Mouse (Mus musculus): ENCODE results near the gene Slc38a2.

The Slc38a2 gene

GRCm38 (mm10) chr15:96695455-96696421 lies 3.8 kb downstream of the Slc38a2 start:
- DNase-seq (ENCODE audit: low spot score) = no peak

DNA sequence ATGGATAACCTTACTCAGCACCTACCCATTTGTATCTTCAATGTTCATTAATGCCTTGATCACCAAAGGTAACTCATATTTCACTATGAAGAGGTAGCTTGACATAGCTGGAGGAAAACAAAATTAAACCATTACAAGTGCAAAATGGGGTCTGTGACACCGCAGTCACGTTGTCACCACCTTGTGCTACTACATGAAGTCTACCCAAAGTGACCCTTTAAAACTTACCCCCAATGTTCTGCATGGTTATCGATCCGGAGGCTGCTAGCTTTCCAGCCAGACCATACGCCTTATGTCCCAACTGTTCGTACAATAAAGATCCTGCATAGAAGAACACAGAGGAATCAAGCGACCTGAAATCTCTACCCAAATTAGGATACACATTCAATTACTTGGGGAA lies 4.5 kb downstream of the Slc38a2 start:
- DNase-seq (ENCODE audit: low spot score) = no peak

DNA sequence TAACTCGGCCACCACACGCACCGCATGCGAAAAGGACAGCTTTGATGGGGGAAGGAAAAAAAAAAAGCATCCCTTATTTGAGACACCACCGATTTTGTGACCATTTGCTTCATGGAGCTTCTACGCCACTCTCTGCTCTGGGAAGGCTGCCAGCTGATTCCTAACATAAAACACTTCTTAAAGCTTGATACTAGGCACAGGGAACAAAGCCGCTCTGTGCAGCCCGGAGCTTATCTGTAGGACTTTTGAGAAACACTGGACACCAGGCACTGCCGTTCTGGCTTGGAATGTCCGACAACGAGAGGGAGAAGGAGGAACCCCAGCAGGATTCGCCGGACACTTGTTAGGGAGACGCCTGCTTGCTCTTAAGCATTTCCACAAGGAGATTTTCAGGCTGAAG lies 5.8 kb downstream of the Slc38a2 start:
- DNase-seq (ENCODE audit: low spot score) = no peak

- no peak for DNase-seq (ENCODE audit: low spot score)
Measured at GRCm38 (mm10) chr15:96692401-96692800, 7.1 kb downstream of the Slc38a2 start.

DNA sequence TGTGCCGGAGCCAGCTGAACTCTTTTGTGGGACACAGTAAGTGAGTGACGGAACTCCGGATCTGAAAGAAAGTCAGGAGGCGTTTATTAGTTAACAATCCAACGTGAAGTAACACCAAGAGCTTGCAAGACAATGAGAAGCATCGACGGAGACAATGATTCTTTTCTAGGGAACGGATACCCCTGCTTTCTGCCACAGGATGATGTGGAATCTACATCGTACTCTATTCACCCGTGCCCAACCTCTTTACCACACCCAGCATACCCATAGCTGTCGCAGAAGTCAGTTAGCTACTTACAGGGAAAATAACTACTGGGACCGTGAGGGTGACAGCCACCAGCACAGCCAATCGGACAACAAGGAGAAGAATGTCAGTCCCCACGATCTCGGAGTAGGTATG lies 8.1 kb downstream of the Slc38a2 start:
- no peak for DNase-seq (ENCODE audit: low spot score)

DNA sequence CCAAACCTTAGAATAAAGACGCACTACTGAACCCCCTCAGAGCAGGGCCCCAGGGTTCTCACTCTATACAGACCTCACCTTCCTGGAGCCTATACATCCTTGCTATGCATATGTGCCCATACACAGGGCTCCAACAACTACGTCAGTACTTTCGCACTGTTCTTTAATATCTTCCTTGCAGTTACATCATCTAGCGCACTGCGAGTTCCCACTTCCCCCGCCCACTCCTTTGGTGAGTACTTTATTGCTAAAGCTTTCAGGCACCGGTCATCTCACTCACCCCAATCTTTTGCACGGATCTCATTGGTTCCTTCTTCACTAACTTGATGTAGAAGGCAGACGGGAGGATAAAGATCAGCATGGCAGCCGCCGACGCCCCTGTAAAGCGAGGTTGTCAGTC lies 8.7 kb downstream of the Slc38a2 start:
- DNase-seq (ENCODE audit: low spot score) = no peak

- DNase-seq (ENCODE audit: low spot score) = no peak
Measured at GRCm38 (mm10) chr15:96689919-96690318, 9.6 kb downstream of the Slc38a2 start.

DNA sequence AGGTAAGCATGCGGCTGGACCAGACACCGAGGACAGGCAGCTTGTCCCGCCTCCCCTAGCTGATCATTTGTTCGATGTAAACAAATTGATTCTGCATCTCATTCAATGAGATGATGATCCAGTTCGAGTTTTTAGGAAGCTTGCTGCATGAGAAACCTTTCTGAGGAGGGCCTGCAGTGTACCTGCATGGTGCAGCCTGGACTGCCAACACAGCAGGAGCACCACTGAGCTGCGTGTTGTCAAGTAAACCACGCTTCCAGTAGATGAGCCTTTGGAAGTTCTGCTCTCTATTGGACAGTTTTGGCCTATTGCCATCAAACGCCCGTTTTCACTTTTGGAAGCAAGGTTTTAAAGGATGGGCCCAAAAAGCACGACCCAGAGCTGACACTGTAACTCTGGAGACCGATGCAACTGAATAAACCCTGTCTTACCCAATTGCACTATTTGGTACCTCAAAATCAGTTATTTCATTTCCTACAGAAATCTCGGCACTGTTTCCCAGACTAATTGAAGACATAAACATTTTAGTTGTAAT lies 10.7 kb downstream of the Slc38a2 start:
- DNase-seq (ENCODE audit: low spot score) = no peak

DNA sequence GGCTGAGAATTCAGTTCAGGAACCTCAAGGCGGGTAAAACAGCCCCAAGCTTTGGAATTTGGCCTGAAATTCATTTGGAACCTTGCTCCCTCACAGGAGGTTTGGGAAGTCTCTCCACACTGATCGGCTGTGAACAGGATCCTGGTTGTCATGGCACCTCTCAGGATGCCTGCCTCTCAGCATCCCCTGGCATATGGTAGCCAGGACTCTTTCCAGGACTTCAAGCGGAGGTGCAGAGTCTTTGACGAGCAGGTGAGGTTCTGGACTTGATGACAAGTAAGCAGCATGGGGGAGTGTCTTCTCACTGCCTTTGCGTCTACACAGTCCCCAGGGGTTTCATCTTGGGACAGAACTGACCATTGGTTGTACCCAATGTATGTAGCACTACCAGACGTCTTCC lies 11.5 kb downstream of the Slc38a2 start:
- no peak for DNase-seq (ENCODE audit: low spot score)

DNA sequence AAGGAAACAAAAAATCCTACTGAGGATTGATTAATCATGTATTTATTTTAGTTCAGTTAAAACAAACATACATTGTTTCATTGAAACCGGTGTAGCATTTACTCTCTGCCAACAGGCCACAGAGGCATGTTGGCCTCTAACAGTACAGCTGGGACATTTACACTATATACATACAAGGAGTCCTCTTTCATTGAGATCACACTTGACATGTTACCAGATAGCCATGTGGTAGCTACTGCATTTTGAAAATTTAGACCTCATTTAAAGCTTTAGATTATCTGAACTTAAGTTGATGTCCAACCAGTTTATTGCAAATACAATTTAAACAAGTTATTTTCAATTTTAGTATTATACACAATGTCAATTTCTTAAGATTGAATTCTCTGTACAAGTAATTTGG lies 12.2 kb downstream of the Slc38a2 start:
- no peak for DNase-seq (ENCODE audit: low spot score)

DNA sequence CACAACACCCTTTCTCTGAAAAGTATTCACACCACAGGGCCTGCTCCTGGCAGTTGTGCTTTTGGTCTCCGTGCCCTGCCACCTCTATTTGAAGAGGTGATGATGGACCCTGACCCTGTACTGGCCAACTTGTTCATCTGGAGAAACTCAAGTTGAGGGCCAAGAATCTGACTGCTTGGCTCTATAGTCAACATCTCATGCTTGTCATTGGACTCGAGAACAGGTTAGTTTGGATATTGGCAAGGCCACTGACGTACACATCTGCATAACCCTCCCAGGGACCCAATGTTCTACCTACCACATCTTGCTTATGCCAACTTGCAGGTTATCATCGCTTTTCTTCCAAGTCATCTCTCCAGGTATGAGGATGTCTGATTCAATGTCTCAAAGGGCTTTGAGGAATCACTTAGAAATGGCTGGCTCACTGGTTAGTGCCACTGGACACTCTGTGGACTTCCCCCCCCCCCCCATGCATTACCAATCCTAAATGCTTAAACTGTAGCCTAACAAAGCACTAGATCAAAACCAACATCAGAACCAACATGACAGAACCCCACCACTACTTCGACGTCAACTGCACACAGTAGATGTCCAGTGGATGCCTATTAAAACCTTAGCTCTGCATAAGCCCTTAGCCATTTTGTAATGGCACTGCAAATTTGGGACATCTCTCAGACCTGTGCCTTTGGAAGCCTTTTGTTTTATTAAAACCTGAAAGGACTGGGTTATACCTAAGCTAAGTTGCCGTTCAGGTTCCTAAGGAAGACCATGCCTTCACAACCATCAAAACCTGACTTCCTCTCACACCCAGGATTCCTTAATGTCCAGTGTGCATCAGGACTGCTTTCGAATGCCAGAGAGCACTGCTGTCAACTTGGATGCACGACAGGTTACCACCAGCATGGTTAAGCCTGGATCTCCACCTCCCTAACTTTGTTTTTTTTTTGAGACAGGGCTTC lies 13.1 kb downstream of the Slc38a2 start:
- DNase-seq (ENCODE audit: low spot score) = no peak

- DNase-seq (ENCODE audit: low spot score) = no peak
Measured at GRCm38 (mm10) chr15:96685273-96685672, 14.3 kb downstream of the Slc38a2 start.

- no peak for DNase-seq (ENCODE audit: low spot score)
Measured at GRCm38 (mm10) chr15:96684132-96684830, 15.2 kb downstream of the Slc38a2 start.

GRCm38 (mm10) chr15:96678871-96679773 lies 20.4 kb downstream of the Slc38a2 start:
- peak; percentile 66 for DNase-seq (ENCODE audit: low spot score)

DNA sequence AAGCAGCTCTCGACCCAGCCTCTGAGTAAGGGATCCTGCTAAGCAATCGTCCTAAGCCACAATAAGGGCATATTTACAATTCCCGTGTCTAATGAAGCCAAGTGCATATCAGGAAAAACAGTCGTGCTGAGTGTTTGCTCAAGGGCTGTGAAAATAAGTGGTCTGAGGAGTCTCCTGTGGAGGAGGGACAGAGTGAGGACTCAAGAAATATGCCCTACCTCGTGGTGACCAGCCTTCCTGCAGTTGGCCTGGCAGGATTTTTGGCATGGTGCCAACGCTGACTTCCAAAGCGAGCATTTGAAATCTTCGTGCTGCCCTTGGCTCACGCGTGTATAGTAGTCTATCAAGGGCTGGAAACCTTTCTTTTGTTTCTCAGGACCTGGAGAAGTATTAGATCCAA lies 23.0 kb downstream of the Slc38a2 start:
- no peak for DNase-seq (ENCODE audit: low spot score)

- DNase-seq (ENCODE audit: low spot score) = no peak
Measured at GRCm38 (mm10) chr15:96675744-96676143, 23.8 kb downstream of the Slc38a2 start.

DNA sequence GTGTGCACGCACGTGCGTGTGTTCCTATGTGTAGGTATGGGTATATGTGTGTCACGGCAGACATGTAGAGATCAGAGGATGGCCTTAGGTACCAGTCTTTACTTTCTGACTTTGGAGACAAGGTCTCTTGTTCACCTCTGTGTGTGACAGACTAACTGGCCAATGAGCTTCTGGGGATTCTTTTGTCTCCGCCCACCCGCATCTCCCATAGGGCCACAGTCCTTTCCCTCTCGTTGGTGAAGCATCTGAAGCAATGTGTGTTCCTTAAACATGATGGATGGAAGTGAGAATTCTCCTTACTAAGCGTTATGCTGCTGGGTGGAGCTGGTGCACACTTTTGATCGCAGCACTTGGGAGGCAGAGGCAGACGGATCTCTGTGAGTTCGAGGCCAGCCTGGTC lies 24.5 kb downstream of the Slc38a2 start:
- peak; percentile 54 for DNase-seq (ENCODE audit: low spot score)

- DNase-seq (ENCODE audit: low spot score) = peak; percentile 79
Measured at GRCm38 (mm10) chr15:96674089-96674488, 25.4 kb downstream of the Slc38a2 start.

GRCm38 (mm10) chr15:96669721-96670120 lies 29.8 kb downstream of the Slc38a2 start:
- no peak for DNase-seq (ENCODE audit: low spot score)

DNA sequence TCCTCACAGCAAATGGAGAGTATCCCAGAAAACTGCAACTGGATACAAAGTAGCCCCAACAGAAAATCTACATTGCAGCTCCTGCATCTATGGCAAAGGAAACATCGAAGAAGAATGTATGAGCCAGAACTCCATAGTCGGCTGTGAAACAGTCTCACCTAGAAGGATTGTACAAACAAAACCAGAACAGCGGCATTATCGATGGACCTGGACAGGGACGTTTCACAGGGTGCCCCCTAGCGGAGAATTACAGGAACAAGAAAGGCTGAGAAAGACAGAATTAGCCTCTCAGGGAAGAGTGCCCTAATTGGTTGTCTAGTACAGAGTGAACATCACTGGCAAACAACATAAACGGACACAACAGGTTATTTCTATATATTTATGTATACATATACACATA lies 32.9 kb downstream of the Slc38a2 start:
- peak; percentile 56 for DNase-seq (ENCODE audit: low spot score)

GRCm38 (mm10) chr15:96665889-96666288 lies 33.6 kb downstream of the Slc38a2 start:
- DNase-seq (ENCODE audit: low spot score) = peak; percentile 69

All from yolk sac, embryonic 10.5 days (tissue).